Mouse (Mus musculus): ENCODE data around the gene Yod1. TPM values are rescaled to one million over a fixed set of nuclear protein-coding genes. Genes with fewer than 3 reads are reported as not detected.

Yod1 gene
- polyA plus RNA-seq, 1 experiment = 0.95 TPM

DNA sequence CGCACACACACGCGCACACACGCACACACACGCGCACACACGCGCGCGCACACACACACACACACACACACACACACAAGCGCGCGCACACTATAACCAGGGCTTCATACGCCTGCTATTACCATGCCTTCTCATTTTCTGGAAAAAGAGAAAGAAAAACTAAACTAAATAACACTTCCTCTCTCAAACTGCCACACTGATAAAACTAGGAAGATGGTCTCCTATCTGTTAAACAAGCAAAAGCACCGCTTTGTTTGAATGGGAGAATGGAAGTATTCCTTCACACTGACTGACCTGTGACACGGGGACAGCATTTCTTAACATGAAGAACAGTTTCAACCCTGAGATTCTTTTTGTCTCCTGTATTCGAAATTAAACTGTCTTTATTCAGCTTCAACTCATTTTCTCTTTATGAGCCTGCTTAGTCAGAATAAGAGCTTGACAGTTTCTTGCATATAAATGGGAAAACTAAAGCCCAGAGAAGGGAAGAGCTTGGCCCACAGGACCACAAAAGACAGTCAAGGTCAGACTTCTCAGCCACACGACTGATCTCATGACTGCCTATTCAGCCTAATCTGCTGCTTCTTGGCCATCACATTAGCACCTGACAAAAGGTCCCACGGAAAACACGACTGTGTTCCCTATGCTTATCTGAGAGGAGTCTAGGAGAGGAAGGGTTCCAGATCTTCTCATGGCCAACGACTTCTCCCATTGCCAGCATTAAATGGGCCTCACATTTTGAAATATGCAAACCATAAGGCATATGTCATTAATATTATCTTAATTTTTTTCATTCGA is 6.6 kb upstream of the Yod1 start:
- peaks cover 90% of the 10 kb centered on the region for H3K36me3 ChIP-seq (replicated peaks; ENCODE audit: low read length)
- H3K27me3 ChIP-seq (replicated peaks) = no peaks in the 10 kb centered on the region
- peaks cover 67% of the 10 kb centered on the region for H3K4me1 ChIP-seq
- H3K9me3 ChIP-seq = no peaks in the 10 kb centered on the region
- H3K4me3 ChIP-seq (replicated peaks) = no peak overlapping the region
- TF ChIP-seq GATA1 (IDR thresholded peaks at IDR 0.05; ENCODE audit: borderline replicate concordance, low read length) (no peak), FLI1 (IDR thresholded peaks at IDR 0.05; ENCODE audit: low read length) (no peak)

DNA sequence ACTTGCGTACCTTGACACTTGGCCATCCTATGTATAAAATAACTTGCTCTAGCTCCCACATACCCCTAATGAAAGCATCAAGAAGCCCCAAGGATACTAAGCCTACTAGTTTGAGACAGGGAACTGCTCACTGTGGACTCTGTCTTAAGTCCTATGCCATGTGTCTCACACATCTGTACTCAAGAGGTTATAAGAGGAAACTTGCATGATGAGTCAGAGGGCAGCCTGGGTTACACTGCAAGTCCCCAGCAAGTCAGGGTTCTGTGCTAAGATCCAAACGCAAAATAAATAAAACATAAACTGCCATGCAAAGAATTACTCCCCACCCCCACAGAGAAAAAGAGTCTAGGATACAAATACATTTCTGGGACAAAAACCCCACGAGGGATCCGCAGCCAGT is 3.1 kb upstream of the Yod1 start:
- TF ChIP-seq GATA1 (IDR thresholded peaks at IDR 0.05; ENCODE audit: borderline replicate concordance, low read length) = no peak
- peaks cover 65% of the 10 kb centered on the region for H3K4me1 ChIP-seq
- H3K27me3 ChIP-seq (replicated peaks) = no peaks in the 10 kb centered on the region
- no peaks in the 10 kb centered on the region for H3K9me3 ChIP-seq
- H3K4me3 ChIP-seq (replicated peaks) = peak overlapping the region; percentile 64
- peaks cover 61% of the 10 kb centered on the region for H3K36me3 ChIP-seq (replicated peaks; ENCODE audit: low read length)

DNA sequence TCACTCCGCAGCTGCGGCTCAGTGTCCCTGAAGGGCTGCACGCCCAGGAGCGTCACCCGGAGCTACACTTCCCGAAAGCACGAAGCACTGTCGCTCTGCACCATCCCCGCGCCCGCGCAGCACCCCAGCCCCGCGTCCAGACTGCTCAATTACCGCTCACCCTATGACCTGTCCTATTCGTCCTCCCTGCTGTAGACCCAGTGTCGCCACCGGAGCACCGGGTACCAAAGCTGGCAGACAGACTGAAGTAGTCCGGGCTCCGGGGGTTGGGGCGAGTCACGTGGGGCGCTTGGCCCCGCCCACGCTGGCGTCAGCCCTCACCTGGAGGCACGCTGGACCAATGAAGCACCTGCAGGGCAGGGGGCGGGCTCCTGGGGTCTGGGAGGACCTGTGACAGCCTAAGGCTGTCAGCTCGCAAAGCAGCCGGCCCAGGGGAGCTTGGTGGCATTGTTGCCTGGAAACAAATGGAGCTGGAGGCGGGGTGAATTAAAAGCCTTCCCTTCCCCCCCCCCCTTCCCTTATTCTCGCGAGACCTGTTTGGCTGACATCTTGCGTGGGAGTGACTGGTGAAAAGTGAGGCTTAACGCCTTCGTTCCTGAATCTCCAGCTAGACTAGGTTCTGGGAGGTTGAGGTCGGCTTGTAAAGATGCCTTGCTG is 1.4 kb upstream of the Yod1 start, which contains the start of gene Gm29427:
Gene Gm29427, minus strand, starts transcription at position 239 of the 657 bp plus-strand sequence.
- Histone ChIP-seq H3K4me3 (replicated peaks) (peak within 1 kb of the TSS; percentile 93), H3K9me3 (no peaks in the 10 kb centered on the region), H3K4me1 (peaks cover 59% of the 10 kb centered on the region), H3K27me3 (replicated peaks) (no peaks in the 10 kb centered on the region), H3K36me3 (replicated peaks; ENCODE audit: low read length) (peaks cover 61% of the 10 kb centered on the region)
- TF ChIP-seq GATA1 (IDR thresholded peaks at IDR 0.05; ENCODE audit: borderline replicate concordance, low read length) (no peak), FLI1 (IDR thresholded peaks at IDR 0.05; ENCODE audit: low read length) (no peak)

DNA sequence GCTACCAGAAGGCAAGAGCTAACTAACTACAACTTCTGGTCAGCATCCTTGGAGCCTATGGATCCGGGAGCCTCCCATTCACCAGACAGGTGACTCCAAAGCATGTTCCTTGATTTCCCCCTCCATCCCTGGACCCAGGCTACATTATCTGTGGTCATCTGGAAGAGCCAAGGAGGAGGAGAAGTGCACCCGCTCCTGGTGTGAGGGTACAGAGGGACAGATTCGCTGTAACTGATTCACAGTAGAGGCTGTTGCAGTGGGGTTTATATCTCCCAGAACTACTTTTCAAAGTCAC is 962 bp upstream of the Yod1 start:
- no peaks in the 10 kb centered on the region for H3K27me3 ChIP-seq (replicated peaks)
- no peaks in the 10 kb centered on the region for H3K9me3 ChIP-seq
- peaks cover 58% of the 10 kb centered on the region for H3K4me1 ChIP-seq
- H3K4me3 ChIP-seq (replicated peaks) = peak overlapping the region; percentile 93
- H3K36me3 ChIP-seq (replicated peaks; ENCODE audit: low read length) = peaks cover 61% of the 10 kb centered on the region
- no peak for TF ChIP-seq GATA1 (IDR thresholded peaks at IDR 0.05; ENCODE audit: borderline replicate concordance, low read length)
- no peak for TF ChIP-seq FLI1 (IDR thresholded peaks at IDR 0.05; ENCODE audit: low read length)

DNA sequence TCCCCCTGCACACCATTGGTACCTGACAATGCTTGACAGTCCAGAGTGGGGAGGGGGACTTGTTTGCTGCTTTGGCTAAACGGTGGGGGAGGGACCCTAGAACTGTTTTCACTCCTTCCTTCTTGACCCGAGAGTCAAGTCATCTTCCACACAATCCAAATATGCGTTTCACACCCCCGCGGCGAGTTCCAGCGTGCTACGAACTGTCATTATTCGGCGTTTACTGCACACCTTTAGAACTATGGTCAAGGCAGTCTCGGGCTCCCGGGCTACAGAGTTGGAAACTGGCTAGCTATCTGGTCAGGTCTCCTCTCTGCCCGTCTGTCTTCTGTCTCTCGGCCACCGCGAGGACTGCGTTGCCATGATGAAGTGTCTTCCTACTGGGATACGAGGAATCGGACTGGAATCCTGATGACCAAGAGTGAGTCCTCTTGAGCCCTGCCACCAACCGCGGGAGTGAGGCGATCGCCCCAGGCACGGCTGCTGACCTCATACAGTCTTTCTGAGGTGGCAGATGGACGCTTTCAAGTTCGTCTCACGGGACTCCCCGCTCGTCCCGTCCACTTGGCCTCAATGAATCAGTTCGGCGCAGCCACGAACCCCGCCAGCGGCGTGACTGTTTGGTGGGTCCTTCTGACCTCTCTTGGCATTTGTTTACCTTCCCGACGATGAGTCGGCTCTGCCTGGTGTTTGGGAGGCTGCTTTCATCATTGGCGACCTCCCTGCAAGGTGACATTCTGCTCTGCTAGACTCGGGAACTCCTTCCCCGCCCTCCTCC is 425 bp upstream of the Yod1 start:
- H3K36me3 ChIP-seq (replicated peaks; ENCODE audit: low read length) = peaks cover 59% of the 10 kb centered on the region
- peaks cover 55% of the 10 kb centered on the region for H3K4me1 ChIP-seq
- peak overlapping the region; percentile 93 for H3K4me3 ChIP-seq (replicated peaks)
- H3K27me3 ChIP-seq (replicated peaks) = no peaks in the 10 kb centered on the region
- TF ChIP-seq FLI1 (IDR thresholded peaks at IDR 0.05; ENCODE audit: low read length) = no peak
- no peak for TF ChIP-seq GATA1 (IDR thresholded peaks at IDR 0.05; ENCODE audit: borderline replicate concordance, low read length)
- no peaks in the 10 kb centered on the region for H3K9me3 ChIP-seq

DNA sequence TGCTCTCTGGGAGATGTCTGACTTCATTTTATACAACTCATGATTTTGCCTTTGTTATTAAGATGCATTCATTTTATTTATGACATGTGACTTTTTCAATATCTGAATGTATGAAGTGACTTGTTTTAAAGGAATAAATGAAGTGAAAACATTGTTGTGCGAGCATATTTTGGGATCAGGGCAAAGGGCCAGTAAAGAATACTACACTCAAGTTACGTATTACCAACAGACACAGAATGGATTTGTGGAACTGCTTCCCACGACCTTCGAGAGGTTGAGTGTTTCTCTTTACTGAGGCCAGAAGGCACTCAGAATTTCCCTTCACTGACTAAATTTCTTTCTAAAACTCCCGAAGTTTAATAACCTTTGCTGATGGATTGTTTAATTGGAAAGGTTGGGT is 7.1 kb downstream of the Yod1 start:
- TF ChIP-seq FLI1 (IDR thresholded peaks at IDR 0.05; ENCODE audit: low read length) (no peak), GATA1 (IDR thresholded peaks at IDR 0.05; ENCODE audit: borderline replicate concordance, low read length) (no peak)
- Histone ChIP-seq H3K9me3 (no peaks in the 10 kb centered on the region), H3K4me1 (peaks cover 76% of the 10 kb centered on the region), H3K4me3 (replicated peaks) (no peak overlapping the region), H3K27me3 (replicated peaks) (no peaks in the 10 kb centered on the region), H3K36me3 (replicated peaks; ENCODE audit: low read length) (peaks cover 67% of the 10 kb centered on the region)

DNA sequence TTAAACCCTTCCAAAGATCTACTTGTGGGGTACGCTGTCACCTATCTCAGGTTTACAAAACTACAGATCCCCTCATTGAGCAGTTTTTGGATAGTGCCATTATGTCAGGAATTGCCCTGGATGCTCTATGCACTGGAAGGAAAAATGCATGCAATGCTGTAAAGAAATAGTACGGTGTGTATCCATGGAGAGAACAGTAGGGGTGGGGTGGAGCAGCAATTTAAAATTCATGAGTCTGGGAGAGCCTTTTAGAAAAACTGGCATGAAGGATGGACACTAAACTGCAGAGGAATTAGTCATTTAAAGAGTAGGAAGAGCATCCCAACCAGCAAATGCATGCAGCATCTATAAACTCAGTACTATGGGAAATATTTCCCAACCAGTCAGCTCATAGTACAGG is 9.3 kb downstream of the Yod1 start:
- H3K4me3 ChIP-seq (replicated peaks) = no peak overlapping the region
- no peaks in the 10 kb centered on the region for H3K27me3 ChIP-seq (replicated peaks)
- H3K36me3 ChIP-seq (replicated peaks; ENCODE audit: low read length) = peaks cover 59% of the 10 kb centered on the region
- TF ChIP-seq FLI1 (IDR thresholded peaks at IDR 0.05; ENCODE audit: low read length) (no peak), GATA1 (IDR thresholded peaks at IDR 0.05; ENCODE audit: borderline replicate concordance, low read length) (no peak)
- H3K9me3 ChIP-seq = no peaks in the 10 kb centered on the region
- H3K4me1 ChIP-seq = peaks cover 86% of the 10 kb centered on the region

DNA sequence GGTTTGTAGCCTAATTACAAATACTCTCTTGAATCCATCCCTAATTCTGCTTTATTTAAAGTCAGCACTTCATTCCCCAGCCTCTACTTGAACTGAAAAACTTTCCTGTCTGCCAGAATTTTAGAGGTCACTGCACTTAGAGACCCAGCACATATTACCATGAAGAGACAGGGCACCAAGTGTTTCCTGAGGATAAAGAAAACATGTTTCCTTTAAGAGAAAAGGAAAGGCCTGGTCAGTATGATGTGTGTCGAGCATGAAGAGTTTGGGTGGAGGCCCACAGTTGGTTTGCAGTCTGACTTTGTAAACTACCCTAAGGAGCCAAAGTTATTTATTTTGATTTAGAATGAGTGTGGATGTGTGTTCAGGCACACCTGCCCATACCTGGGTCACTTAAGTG is 10.9 kb downstream of the Yod1 start:
- Histone ChIP-seq H3K36me3 (replicated peaks; ENCODE audit: low read length) (peaks cover 50% of the 10 kb centered on the region), H3K4me1 (peaks cover 95% of the 10 kb centered on the region), H3K27me3 (replicated peaks) (no peaks in the 10 kb centered on the region), H3K4me3 (replicated peaks) (peak overlapping the region; percentile 56), H3K9me3 (no peaks in the 10 kb centered on the region)
- TF ChIP-seq FLI1 (IDR thresholded peaks at IDR 0.05; ENCODE audit: low read length) (no peak), GATA1 (IDR thresholded peaks at IDR 0.05; ENCODE audit: borderline replicate concordance, low read length) (peak; percentile 43; the same call in 1 of the 3 replicates)

DNA sequence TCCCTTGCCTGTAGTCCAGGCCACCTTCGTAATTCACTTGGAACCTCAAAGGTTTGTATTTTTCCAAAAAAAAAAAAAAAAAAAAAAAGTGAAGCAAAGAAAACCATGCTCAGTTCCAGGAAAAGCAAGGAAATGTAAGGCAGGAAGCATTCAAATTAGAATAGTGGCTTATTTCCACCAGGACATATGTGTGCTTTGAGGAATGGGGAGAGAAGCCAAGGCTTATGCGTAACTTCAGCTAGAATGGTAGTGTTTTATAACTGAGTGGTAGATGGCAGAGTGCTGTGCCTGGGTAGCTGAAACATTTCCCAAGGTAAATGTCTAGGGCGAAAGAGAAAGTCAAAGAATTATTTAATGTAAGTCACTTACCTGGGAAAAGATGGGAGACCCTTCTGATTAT is 11.6 kb downstream of the Yod1 start:
- Histone ChIP-seq H3K27me3 (replicated peaks) (no peaks in the 10 kb centered on the region), H3K4me3 (replicated peaks) (no peak overlapping the region), H3K9me3 (no peaks in the 10 kb centered on the region), H3K4me1 (peaks cover 95% of the 10 kb centered on the region), H3K36me3 (replicated peaks; ENCODE audit: low read length) (peaks cover 50% of the 10 kb centered on the region)
- TF ChIP-seq FLI1 (IDR thresholded peaks at IDR 0.05; ENCODE audit: low read length) = no peak
- no peak for TF ChIP-seq GATA1 (IDR thresholded peaks at IDR 0.05; ENCODE audit: borderline replicate concordance, low read length)

DNA sequence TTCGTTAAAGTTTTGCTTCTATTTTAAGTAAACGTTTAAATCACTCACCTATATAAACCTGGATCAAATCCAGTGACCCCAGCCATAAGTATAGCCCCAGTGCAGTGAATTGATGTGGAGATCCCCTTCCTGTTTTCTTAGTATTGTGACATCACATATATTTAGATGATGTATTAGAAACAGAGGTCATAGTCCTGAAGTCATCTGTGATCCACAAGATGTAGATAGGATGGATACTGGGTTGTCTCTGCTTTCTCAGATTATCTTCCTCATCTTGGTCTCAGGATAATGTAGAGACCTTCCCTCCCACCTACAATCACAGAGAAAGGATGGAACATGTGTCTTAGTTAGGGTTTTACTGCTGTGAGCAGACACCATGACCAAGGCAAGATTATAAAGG is 12.0 kb downstream of the Yod1 start, which contains the start of gene Pfkfb2:
Gene Pfkfb2, minus strand, starts transcription at position 101 of the 400 bp plus-strand sequence.
- peaks cover 95% of the 10 kb centered on the region for H3K4me1 ChIP-seq
- no peaks in the 10 kb centered on the region for H3K27me3 ChIP-seq (replicated peaks)
- H3K4me3 ChIP-seq (replicated peaks) = peak within 1 kb of the TSS; percentile 56
- no peaks in the 10 kb centered on the region for H3K9me3 ChIP-seq
- no peak for TF ChIP-seq GATA1 (IDR thresholded peaks at IDR 0.05; ENCODE audit: borderline replicate concordance, low read length)
- TF ChIP-seq FLI1 (IDR thresholded peaks at IDR 0.05; ENCODE audit: low read length) = no peak
- H3K36me3 ChIP-seq (replicated peaks; ENCODE audit: low read length) = peaks cover 48% of the 10 kb centered on the region
